Mouse (Mus musculus) left cerebral cortex, adult 18-20 months (tissue): ENCODE data around the gene Cdc25b. TPM values are rescaled to one million over a fixed set of nuclear protein-coding genes. Genes with fewer than 3 reads are reported as not detected.

Experiments used
- DNase-seq, 2 experiments: peaks; one replicate each; pipeline ENCODE4 v3.0.0; 2021 to 2022; ENCODE audit warnings: low spot score in 2 of 2, mixed read lengths in 1 of 2
- total RNA-seq, 2 experiments: library from RNA; stranded (reverse); gene quantifications; 2 replicates each; pipeline ENCODE4 v1.2.3; 2021

Gene Cdc25b
- total RNA-seq, 2 experiments from 2014 or later: 15.2 to 21.6 TPM

DNA sequence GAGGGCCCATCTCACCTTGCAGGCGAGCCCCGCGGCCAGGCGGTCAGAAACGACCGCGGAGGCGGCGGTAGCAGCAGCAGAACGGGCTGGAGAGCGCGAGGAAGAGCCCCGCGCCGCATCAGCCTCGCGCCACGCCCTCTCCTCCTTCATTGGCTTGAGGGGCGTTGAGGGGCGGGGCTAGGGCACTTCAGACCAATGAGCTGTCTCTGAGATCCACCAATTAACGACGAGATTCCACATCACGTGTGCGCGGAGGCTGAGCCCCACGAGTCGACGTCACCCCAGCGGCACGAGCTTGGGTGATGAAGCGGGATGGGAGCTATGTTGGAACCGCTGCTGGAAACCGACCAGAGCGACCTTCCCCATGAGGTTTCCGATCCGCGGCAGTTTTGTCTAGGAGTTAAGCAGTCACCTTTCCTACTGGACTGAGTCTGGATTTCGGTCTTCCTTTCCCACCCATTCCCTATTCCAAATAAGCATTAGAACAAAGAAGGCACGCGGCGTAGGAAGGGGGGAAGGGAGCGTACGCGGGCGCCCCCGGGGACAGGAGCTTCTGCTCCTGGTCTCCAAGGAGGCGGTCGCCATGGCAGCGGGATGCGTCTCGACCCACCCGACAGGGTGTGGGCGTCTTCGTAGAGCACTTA, 26.7 kb upstream of the Cdc25b start, which contains the start of gene 1700037H04Rik:
Gene 1700037H04Rik (minus strand): TSS at position 144 of the 644 bp plus-strand sequence.
- peak; percentile 93 to 98 for DNase-seq

GRCm38 (mm10) chr2:131160671-131161111, 26.1 kb upstream of the Cdc25b start:
- DNase-seq: no peak

DNA sequence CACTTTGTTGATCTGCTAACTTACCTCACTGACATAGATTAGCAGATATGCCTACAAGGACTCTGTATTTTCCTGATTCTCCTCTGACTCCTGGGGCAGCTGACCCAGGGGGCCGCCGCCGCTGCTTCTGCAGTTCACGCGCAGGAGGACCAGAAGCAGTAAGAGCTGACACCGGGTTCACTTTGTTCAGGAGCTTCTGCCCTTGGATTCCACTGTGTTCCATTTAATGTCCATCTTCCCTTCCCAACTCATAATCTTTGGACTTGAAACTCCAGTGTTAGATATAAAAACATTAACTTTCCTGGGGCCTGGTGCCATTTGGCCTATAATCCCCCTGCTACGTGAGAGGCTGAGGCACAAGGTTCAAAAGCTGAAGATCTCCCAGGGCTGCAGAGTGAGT, 22.8 kb upstream of the Cdc25b start:
- no peak for DNase-seq

DNA sequence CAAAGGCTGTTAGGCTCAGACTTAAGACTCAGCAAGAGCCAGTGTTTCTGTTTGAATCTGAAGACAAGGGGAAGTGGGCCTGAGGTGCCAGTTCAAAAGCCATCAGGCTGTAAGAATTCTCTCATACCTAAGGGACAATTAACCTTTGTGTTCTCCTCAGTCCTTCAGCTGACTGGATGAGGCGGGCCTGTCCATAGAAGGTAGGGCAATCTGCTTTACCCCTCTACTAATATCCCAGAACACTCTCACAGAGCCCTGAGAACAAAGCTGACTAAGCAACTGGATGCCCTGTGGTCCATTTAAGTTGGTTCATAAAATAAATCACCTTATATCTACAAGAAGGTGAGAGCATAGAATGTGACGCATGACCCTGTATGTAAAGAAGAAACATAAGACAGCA, 20.6 kb upstream of the Cdc25b start:
- no peak for DNase-seq

DNA sequence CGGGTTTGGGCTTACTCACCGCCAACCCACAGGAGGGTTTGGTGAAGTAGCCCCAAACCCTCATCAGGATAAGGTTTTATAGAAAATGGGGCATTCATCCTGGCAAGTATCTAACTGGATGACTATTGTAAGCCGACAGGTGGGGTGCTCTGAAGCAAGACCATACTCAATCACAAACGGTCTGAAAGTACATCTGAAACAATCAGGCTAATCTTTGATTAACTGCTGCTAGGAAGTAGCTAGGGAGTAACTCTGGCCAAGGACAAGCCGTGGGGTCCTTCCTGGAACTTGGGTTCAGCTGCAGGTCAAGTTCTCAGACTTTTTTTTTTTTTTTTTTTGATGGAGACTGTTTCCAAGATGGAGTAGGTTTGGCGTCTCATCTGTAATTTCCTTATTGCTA, 18.8 kb upstream of the Cdc25b start:
- no peak for DNase-seq

- DNase-seq: no peak
Observed at GRCm38 (mm10) chr2:131168914-131169313, 17.8 kb upstream of the Cdc25b start.

GRCm38 (mm10) chr2:131170936-131171335, 15.8 kb upstream of the Cdc25b start:
- DNase-seq: no peak

- DNase-seq: peak; percentile 77 to 79
Observed at GRCm38 (mm10) chr2:131171401-131172104, 15.2 kb upstream of the Cdc25b start.

DNA sequence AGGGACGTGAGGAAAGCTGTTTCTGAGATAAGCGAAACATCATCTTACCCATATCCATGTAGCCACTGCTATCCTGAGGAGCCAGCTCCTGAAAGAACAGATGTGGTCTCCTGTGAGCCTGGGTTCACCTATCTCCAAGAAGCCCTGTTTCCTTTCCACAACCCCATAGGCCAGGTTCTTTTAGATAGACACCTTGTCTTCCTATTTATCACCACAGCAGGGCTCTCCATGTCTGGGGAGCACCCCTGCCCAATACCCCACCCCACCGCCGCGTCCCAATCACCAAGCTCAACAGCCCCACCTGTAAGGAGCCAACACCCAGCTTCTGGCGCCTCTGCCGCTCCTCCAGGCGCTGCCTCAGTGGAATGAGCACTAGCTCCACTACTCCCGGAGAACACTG, 14.4 kb upstream of the Cdc25b start:
- DNase-seq: no peak

- DNase-seq: peak; percentile 59 to 68
Observed at GRCm38 (mm10) chr2:131174700-131175099, 12.0 kb upstream of the Cdc25b start.

GRCm38 (mm10) chr2:131175286-131175944, 11.3 kb upstream of the Cdc25b start:
- DNase-seq: no peak

DNA sequence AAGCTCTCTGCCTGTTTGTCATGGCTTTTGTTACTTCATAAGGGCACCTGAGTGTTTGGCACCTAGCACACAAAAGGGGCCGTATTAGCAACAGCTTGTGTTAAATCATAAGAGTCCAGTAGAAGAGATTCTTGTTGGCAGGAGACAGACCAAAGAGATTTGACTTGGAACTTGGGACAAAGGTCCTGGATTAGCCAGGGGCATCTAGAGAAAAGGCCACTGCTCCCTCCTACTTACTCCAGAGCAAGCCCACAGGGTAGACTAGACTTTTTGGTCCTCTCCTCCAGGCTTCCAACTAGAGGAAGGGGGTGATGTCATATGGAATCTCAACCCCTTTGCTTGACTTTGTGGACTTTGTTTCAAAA, 10.8 kb upstream of the Cdc25b start:
- DNase-seq: no peak

GRCm38 (mm10) chr2:131176491-131176890, 10.3 kb upstream of the Cdc25b start:
- DNase-seq: no peak

GRCm38 (mm10) chr2:131177932-131178331, 8.8 kb upstream of the Cdc25b start:
- no peak for DNase-seq

GRCm38 (mm10) chr2:131178828-131179245, 7.9 kb upstream of the Cdc25b start:
- DNase-seq: peak in 1 of 2 experiments; percentile 23

DNA sequence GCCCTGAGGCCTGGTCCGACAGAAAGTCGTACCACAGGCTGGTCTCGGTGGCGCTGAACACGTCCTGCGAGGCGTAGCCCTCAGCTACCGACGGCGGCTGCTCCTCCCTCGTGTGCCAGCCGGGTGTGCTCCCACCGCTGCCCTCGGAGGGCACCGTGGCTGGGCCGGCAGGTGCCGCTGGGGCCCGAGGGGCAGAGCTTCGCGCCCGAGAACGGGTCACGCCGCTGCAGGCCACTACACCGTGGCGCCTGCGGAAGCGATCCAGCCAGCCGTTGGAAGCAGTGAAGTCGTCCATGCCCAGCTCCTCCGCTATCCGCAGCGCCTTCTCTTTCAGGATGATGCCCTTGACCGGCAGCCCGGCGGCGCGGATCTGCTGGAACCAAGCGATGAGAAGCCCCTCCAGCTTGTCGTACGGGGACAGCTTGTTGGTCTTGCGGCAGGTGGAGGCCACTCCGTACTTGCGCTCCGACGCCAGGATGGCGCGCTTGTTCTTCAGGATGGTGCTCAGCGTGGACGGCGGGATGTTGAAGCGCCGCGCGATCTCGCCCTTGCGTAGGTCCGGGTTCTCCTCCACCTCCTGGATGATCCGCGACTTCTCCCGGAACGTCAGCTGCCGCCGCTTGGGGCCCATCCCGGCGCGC, 7.4 kb upstream of the Cdc25b start:
- peak; percentile 42 to 58 for DNase-seq

GRCm38 (mm10) chr2:131179990-131180587, 6.7 kb upstream of the Cdc25b start, which contains the start of gene Cenpb:
Gene Cenpb (minus strand): TSS chr2:131180067.
- DNase-seq: peak; percentile 77 to 86

GRCm38 (mm10) chr2:131186343-131186742, 406 bp upstream of the Cdc25b start:
- no peak for DNase-seq

DNA sequence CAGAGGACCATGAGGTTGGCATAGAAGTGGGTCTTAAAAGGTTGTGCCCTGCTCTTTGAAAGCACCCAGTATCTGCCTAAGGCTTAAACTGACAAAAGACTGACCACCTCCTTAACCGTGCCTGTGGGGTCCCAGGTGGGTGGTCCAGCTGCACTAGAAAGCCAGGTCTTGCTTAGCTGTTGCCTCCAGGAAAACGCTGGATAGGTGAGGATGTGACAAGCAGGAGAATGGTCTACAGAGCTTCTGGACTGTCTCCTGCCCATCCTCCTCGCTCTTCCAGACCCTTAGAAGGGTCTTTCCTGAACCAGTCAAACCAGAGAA, 813 bp downstream of the Cdc25b start:
- DNase-seq: no peak

DNA sequence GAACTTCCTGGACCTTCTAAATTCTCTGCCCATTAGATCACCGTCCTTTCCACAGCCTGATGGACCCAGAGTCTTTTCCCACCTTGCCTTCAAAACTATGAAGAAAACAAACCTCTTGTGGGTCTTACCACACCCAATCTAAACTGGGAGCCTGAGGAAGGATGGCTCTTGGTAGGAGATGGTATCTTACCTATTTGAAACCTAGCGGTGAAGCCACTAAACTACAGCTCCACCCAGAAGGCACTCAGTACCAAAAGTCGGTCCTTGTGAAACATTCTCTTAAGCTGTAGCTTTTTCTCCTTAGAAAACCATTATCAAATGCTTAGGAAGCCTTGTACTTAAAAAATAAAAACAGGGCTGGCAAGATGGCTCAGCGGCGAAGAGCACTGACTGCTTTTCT, 1.6 kb downstream of the Cdc25b start:
- no peak for DNase-seq
